Mouse (Mus musculus): ENCODE measurements at regions not wholly inside any gene's neighbourhood (a gene's known extent, or its start where the extent isn't known, plus 50 kb on each side); places are given as distances from the start of the nearest gene placed in this dataset.

GRCm38 (mm10) chr1:78919863-78920262 is 103.3 kb downstream of the Kcne4 start:
- TF ChIP-seq CTCF (IDR thresholded peaks at IDR 0.05; ENCODE audit: low read depth, low read length) (no peak), POLR2A (IDR thresholded peaks at IDR 0.05; ENCODE audit: borderline replicate concordance, low read depth, low read length) (no peak)

Measured in bone marrow macrophage, adult 2 months (primary cell).